Mouse (Mus musculus) heart, postnatal 0 days (tissue): ENCODE results near the gene Tmem182.

Experiments used
- CTCF ChIP-seq: IDR thresholded peaks from 2 replicates; pipeline ENCODE4 v1.5.1; 2016; ENCODE audit warnings: antibody characterized with exemption, control low read depth, low read depth
- EP300 ChIP-seq: IDR thresholded peaks from 2 replicates; pipeline ENCODE4 v1.6.1; 2016; ENCODE audit warnings: antibody characterized with exemption, low read depth

- TF ChIP-seq CTCF = no peak
- no peak for TF ChIP-seq EP300
Measured at GRCm38 (mm10) chr1:40883856-40884255, 78.5 kb downstream of the Tmem182 start.
